Mouse (Mus musculus) gastrocnemius, adult 2 months (tissue): ENCODE measurements around the gene Bcar3. TPM values are rescaled to one million over a fixed set of nuclear protein-coding genes. Genes with fewer than 3 reads are reported as not detected.

ENCODE experiments used
- DNase-seq: peaks from one replicate; pipeline ENCODE4 v3.0.0; 2022
- H3K27ac ChIP-seq: fragments of 200-600 bp; 2 replicates; pipeline ENCODE4 v1.8.1; 2022; ENCODE audit warnings: mild to moderate bottlenecking
- H3K4me3 ChIP-seq: fragments of 200-600 bp; 2 replicates; pipeline ENCODE4 v1.8.1; 2022; ENCODE audit warnings: mild to moderate bottlenecking, moderate library complexity
- CTCF ChIP-seq: fragments of 200-600 bp; IDR thresholded peaks from 2 replicates; pipeline ENCODE4 v1.8.1; 2022; ENCODE audit warnings: antibody characterized with exemption, mild to moderate bottlenecking, moderate library complexity
- intact Hi-C: fragments of 180-260 bp; cut with DNase I; formaldehyde crosslinking; loops from one replicate; pipeline ENCODE4 v1.15.1; 2025
- total RNA-seq, 2 experiments: library from RNA; stranded (reverse); gene quantifications; 2 replicates each; pipeline ENCODE4 v1.2.3; 2021

The Bcar3 gene
- total RNA-seq, 2 experiments from 2014 or later, result 4.9 to 5.2 TPM

GRCm38 (mm10) chr3:122480065-122480675 is 186.2 kb downstream of the Bcar3 start:
- no peak for TF ChIP-seq CTCF
- no peak overlapping the region for H3K4me3 ChIP-seq
- intact Hi-C loops, result no loop called here
- no peak overlapping the region for H3K27ac ChIP-seq
- DNase-seq, result no peak

DNA sequence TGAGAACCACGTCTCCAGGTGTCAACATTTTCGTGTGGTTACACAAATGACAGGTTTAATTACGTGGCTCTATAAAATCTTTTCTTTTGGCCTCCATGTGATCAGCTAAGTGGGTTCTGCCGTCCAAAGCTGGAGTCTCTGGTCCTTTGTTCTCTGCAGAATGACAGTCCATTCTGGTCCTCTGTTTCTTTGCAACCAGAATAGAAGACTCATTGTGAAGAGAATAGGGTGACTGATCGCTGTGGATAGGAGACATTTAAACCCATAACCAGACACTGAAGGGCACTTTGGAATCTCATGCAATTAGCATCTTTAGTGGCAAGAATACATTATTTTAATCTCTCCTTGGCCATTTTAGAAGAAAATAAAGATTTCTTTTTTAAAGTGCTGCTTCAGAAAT is 187.1 kb downstream of the Bcar3 start:
- no peak for TF ChIP-seq CTCF
- no peak overlapping the region for H3K27ac ChIP-seq
- no peak overlapping the region for H3K4me3 ChIP-seq
- intact Hi-C loops, result no loop called here
- DNase-seq, result no peak

DNA sequence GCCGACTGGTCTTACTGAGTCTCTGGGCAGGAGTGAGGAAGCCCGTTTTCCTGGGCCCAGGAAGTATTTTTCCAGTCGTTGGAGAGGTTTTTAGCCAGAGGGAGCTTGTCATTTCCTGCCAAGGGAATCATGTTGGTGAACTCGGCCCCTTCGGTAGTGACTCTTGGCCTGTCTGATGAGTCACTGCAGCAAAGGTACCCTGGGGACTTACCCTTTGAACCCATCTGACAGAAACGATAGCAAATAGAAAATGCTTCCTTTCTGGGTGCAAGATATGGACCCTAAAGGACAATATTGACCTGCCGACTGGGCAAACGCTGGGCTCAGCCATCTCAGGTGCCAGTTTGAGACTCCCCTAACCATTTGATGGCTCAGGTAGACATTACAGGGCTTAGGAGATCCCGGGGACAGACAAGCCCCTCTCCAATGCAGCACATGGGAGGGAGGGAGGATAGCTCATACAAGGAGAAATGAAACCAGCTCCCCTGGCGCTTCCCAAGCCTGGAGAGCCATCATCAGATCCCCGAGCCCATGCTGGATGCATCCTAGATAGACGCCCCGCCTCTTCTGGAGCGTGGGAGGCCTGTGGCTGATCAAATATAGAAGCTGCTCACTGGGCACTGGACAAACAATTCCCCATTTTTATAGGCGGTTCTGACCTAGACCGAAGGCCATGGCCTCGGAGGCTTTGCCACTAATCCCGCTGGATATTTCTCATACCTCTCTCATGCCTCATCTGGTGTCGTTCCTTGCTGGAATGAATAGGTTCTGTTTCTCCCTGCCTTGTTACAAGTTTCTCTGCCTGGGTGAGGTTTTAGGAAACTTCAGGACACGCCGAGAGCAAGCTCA is 188.2 kb downstream of the Bcar3 start:
- TF ChIP-seq CTCF, result no peak
- peak; percentile 21 for DNase-seq
- intact Hi-C loops, result no loop called here
- H3K27ac ChIP-seq, result peak overlapping the region; percentile 82
- no peak overlapping the region for H3K4me3 ChIP-seq

DNA sequence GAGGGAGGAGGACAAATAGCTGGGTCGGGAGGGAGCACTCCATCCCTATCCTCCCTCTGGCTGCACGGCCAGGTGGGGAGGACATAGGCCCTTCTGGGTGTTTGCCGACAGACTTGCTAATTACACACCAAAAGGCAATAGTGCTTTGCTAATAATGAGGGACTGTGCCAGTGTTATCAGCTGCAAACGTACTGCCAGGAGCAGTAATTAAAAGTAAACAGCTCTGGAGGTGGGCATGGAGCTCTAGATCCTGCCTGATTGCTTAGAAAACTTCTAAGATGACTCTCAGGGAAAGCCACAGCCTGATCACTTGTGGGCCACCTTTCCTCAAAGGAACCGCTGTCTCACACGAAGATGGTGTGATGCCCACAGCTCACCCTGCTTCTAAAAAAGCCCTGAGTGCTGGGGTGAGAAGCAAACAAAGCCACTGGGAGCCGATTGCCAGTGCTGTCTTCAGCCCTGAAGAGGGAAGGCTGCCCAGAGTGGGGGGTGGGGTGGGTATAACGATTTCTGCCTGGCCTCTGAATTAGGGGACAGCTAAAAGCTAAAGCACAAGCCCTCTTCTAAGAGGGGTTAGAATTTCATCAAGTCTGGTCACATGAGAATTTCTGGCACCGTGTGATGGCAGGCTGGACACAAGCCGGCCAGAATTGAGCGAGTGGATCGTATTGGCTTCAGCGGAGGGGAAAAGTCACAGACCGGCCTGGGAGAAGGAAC is 189.3 kb downstream of the Bcar3 start:
- H3K27ac ChIP-seq, result peak overlapping the region; percentile 82
- DNase-seq, result peak; percentile 84

DNA sequence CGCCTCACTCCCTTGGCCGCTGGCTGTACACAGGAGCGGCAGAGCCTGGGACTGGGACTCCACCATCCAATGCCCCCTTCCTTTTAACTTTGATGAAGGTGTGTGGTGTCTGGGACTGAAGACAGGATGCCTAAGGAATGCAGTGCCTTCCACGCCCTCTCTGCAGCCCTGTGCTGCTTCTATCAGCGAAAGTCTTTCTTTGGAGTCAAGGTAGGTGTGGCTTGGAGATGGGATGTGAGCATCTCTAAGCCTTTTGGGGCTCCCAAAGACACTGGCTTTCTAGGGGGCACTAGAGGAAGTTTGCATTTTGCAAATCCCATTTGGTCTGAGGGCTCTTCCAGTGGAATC is 189.8 kb downstream of the Bcar3 start:
- H3K4me3 ChIP-seq, result peak overlapping the region; percentile 62
- DNase-seq, result no peak
- no peak for TF ChIP-seq CTCF
- peak overlapping the region; percentile 82 for H3K27ac ChIP-seq
- intact Hi-C loops, result no loop called here

More for the DNA sequence above, 189.3 kb downstream of the Bcar3 start:
- intact Hi-C loops, result no loop called here
- peak overlapping the region; percentile 62 for H3K4me3 ChIP-seq
- TF ChIP-seq CTCF, result no peak

- no peak for TF ChIP-seq CTCF
- H3K27ac ChIP-seq, result peak overlapping the region; percentile 82
- DNase-seq, result no peak
- intact Hi-C loops, result no loop called here
- peak overlapping the region; percentile 62 for H3K4me3 ChIP-seq
Measured at GRCm38 (mm10) chr3:122484301-122484700, 190.4 kb downstream of the Bcar3 start.

- no peak for DNase-seq
- peak overlapping the region; percentile 82 for H3K27ac ChIP-seq
- H3K4me3 ChIP-seq, result no peak overlapping the region
- no peak for TF ChIP-seq CTCF
- intact Hi-C loops, result no loop called here
Measured at GRCm38 (mm10) chr3:122485699-122486098, 191.8 kb downstream of the Bcar3 start.

GRCm38 (mm10) chr3:122486193-122486592 is 192.3 kb downstream of the Bcar3 start:
- intact Hi-C loops, result no loop called here
- H3K27ac ChIP-seq, result peak overlapping the region; percentile 82; the same call in 1 of the 2 replicates
- H3K4me3 ChIP-seq, result no peak overlapping the region
- DNase-seq, result no peak
- TF ChIP-seq CTCF, result no peak

DNA sequence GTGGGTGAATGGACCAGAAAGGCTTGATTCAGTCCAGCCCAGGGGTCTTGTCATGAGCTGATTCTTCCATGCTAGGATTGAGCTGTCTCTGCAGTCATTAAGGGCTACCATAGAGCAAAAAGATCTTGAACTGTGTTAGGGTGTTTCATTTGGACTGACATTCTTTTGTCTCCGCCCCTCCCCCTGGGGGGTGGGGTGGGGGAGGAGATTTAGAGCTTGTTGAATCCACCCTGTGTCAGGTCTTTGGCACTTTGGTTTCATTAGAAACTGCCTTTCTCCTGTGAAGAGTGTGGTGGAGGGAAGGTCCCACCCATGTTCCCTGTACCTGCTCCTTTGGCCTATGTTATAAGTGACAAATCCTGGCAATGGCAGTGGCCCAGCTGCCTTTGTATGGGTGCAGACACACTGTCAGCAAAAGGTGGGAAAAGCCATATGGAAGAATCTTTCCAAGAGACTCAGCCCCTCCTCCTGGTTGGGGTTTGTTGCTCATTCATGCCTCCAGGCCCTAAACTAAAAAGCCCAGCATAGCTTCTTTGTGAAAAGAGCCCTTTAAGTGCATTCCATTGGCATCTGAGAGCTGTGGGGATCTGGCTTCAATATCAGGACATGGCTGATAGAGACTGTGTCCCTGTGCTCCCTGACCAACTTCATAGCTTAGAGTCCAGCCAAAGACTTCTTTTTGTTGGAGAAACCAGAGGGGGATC is 194.3 kb downstream of the Bcar3 start:
- no peak for DNase-seq
- intact Hi-C loops, result no loop called here
- H3K4me3 ChIP-seq, result no peak overlapping the region
- TF ChIP-seq CTCF, result no peak
- H3K27ac ChIP-seq, result no peak overlapping the region

DNA sequence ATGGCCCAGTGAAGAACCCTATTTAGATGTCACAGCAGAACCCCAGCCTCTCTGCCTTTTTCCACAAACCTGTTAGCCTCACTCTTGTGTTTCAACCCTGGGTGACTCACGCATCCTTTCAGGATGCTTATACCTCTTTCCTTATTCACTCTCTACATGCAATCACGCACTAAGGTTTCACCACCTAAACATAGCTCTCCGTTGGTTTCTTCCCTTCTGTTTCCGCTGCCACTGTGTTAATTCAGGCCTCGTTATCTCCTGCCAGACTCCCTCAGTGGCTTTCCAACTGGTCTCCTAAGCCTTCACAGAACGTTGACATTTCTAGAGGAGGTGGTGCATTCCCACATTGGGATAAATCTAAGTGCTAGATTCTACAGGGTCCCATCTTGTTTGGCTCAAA is 196.6 kb downstream of the Bcar3 start:
- TF ChIP-seq CTCF, result no peak
- no peak for DNase-seq
- H3K4me3 ChIP-seq, result no peak overlapping the region
- H3K27ac ChIP-seq, result no peak overlapping the region; the same call in 1 of the 2 replicates
- intact Hi-C loops, result no loop called here

DNA sequence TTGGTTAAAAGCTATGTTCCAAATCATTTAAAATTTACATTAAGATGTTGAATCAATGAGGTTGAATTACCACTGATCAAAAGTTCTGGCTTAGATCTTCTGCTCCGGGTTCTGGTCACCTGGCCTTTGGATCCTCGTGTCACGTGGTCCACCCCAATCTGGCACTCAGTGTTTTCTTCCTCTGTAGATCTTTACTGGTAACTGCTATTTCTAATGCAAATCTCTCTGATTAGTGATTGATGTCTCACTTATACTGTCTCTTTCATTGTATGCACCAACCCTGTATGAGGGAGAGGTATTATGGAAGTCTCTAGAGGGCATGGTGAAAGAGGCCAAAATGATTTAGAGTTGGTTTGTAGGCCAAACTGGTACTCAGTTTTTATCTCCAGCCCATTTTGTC is 198.1 kb downstream of the Bcar3 start:
- H3K27ac ChIP-seq, result no peak overlapping the region
- DNase-seq, result no peak
- no peak for TF ChIP-seq CTCF
- no peak overlapping the region for H3K4me3 ChIP-seq
- intact Hi-C loops, result no loop called here

GRCm38 (mm10) chr3:122492872-122493615 is 199.1 kb downstream of the Bcar3 start:
- no peak for TF ChIP-seq CTCF
- no peak for DNase-seq
- H3K4me3 ChIP-seq, result peak overlapping the region; percentile 54
- peak overlapping the region; percentile 20; the same call in 1 of the 2 replicates for H3K27ac ChIP-seq
- intact Hi-C loops, result no loop called here
